Mouse (Mus musculus) layer of hippocampus, postnatal 36 days (tissue): ENCODE data around the gene Qk. TPM values are rescaled to one million over a fixed set of nuclear protein-coding genes. Genes with fewer than 3 reads are reported as not detected.

Experiments used
- DNase-seq, 2 experiments: peaks; one replicate each; pipeline ENCODE4 v3.0.0; 2022
- total RNA-seq, 2 experiments: library from RNA; stranded (reverse); gene quantifications; 2 replicates each; pipeline ENCODE4 v1.2.3; 2021

Gene Qk
- total RNA-seq, 2 experiments from 2014 or later: 367 to 426 TPM

DNA sequence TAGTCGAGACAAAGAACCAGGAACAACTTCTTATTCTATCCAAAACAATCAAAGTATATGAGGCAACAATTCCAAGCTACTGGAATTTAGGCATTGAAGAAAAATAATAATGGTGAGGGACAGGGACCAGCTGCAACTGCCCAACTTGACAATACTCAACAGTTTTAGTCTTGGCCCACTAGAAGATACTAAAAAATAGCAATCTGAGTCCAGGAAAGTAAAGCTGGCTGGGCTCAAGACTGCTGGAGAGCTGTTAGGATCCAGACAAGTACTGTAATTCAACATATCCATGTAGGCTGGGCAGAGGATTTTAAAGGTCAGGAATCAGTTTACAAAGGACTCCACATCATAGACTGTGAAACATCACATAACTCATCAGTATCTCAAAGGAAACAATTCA lies 79.6 kb downstream of the Qk start:
- DNase-seq: no peak

DNA sequence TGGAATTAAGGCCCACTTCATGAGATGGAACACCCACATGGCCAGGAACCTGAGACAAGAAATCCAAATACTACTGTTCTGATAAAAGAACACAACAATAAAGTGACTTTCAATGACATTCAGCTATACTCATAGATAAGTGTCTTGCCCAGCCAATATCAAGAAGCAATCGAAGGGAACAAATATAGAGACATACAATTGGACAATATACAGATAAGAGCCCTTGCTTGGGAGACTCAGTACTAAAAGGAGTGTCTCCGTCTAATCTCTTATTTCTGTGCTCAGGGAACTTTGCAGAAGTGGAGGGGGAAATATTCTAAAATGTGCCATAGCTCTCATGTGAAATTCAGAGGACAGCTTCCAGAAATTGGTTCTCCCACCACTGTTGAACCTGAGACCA lies 83.1 kb downstream of the Qk start:
- no peak for DNase-seq

DNA sequence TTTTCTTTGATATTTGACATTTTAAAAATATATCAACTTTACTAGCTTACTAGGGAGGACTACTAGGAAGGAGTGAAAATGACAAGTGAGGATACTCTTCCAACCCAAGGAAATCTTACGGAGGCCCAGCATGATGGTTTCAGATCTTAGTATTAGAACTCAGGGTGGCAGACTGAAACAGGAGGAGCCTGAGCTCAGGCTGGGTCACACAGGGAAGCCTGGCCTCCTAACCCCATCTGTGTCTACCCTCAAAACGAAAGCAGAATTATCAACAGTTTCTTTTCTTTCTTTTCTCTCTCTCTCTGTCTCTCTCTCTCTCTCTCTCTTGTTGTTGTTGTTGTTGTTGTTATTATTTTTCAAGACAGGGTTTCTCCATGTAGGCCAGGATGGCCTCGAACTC lies 87.2 kb downstream of the Qk start:
- DNase-seq: no peak

DNA sequence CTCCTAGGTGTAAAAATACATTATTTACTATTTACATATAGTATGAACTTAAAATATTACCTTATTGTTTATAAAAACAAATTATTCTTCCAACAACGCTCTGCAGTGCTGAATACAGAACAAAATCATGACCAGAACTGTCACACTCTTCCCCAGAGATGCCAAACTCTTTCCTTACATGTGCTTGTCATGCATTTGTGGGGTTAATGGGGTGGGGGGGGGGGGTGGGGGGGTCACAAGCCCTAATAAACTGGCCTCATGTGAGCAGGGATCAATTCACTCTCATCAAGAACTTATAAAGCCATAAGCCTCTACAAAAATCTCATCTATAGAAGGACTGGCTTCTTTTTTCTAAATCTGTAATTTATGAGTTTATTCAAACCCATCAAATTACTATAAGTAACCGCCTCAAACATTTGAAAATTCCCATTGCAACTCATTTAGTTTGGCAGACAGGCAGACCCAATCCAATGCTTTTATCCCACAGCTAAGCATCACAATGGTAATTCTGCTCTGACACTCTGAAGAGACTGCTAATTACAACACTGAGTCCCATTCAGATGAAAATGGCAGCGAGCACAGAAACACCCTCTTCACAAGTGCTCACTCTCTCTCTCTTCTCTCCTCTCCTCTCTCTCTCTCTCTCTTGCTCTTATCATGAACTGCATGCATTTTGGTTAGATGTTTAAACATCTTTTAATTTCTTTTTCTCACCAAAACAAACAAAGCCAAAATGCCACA lies 91.7 kb downstream of the Qk start:
- no peak for DNase-seq

DNA sequence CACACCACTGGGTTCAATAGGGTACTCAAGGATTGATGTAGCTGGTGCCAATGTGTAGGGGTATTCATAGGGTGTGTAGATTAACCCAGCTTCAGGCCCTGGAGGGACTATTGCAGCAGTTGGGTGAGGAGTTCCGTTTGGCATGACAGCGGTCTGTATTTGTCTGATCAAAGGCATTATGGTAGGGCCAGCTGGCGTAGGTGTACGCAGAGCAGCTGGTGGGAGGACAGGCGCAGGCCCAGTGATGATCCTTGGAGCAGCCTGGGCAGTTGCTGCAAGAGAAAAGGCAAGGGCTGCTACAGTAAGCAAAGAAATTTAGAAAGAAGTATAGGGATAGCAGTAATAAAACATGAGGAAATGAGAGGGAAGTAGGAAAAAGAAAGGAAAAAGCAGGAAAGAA lies 103.5 kb downstream of the Qk start:
- no peak for DNase-seq

DNA sequence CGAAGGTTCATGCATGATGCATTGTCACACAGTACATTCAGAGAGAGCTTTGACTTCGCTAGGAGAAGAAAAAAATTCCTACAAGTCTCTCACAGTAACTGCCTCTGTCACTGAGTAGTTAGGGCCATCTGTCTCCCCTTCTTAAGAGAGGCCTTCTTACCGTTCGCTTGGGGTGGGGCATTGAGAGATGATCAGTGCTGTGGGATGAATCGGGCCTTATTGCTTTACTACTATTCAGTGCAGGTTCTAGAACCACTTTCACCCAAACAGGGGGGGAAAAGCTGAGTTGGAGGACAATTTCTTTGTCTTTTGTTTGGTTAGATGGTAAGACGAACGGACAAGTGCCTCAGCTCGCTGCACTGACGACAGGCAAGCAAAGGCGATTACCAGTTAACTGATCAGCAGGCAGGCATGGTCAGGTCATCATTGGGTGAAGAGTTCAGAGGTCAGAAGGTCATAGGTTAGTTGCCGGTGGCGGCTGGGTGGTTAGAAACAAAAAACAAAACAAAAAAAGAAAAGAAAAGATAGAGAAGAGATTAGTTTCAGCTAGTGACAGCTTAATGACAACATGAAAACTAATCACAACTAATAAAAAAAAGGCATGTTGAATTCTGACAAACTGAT lies 110.4 kb downstream of the Qk start:
- DNase-seq: no peak

DNA sequence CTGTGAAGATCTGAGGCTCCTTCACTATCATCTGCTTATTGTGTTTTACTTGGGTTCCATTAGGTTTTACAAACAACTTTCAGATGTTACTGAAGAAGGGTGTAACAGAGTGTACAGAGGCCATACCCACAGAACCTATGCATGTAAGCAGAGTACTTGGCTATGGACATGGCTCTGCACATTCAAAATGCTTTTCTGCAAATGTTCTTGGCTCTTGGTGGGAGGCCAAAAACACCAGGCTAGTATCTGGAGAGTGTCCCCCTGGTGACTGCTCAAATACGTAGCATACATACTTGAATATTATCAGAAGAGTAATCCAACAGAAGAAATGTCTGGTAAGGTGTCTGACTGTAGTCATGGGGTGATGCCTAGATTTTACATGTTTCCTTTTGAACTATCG lies 121.0 kb downstream of the Qk start:
- no peak for DNase-seq

DNA sequence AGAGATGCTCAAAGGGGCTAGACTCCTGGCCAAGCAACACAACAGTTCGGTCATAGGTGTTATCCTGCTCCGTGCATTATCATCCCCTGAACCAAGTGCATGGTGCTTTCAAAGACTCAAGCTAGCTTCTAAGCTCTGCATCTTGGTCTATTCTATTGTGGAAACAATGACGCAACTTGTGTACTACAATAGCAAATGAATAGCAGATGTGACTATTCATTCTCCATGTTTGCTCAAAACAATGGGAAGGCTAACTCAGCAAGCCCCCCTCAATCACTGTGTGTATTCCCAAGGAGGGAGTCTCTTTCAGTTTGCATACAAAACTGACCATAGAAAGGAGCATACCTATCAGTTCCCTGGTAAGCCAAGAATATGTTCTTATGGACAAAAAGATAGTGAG lies 121.4 kb downstream of the Qk start:
- no peak for DNase-seq

DNA sequence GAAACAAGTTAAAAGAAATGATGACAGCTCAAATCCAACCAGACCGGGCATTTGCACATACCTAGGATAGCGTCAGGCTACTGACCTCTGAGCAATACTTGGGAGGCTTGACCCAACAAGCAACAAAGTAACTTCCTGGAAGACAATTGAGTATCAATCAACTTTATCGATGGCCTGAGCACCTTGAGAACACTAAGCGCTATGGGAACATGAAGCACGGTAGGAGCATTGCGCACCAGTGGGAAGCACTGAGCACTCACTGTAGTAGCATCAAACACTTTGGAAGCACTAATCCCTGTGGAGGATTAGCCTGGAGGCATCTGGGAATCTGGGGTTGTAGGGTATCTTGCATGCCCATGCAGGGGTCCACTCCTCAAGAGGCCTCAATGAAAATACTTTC lies 124.0 kb downstream of the Qk start:
- no peak for DNase-seq

DNA sequence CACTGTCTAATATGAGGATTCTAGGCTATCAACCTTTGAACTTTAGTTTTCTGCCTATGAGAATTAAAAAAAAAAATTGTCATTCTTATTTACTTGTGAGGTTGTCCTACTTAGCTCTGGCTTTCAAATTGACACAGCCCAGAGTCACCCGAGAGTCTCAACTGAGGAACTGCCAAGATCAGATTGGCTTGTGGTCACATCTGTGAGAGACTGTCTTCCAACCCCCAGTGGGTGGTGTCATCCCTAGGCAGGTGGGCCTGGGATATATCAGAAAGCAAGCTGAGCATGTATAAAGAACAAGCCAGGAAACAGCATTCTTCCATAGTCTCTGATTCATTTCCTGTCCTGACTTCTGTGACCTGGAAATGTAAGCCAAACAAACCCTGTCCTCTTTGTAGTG lies 128.8 kb downstream of the Qk start:
- DNase-seq: no peak

DNA sequence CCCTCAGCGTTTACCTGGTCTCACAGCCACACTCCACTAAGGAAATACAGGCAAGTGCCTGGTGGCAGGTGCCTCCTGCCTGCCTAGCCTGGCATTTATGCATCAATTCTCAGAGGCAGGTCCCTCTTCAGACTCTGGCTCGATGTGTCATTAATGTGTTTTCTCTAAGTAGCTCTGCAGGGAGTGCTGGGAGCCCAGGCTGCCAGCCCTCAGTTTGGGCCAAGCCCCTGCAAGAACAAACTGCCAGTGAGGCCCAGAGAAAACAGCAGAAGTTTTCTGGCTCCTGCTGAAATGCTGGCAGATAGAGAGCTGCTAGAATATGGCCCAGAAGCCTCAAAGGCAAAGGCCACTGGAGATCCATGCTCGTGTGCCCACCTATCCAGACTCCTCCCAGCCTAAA lies 131.2 kb downstream of the Qk start:
- no peak for DNase-seq

DNA sequence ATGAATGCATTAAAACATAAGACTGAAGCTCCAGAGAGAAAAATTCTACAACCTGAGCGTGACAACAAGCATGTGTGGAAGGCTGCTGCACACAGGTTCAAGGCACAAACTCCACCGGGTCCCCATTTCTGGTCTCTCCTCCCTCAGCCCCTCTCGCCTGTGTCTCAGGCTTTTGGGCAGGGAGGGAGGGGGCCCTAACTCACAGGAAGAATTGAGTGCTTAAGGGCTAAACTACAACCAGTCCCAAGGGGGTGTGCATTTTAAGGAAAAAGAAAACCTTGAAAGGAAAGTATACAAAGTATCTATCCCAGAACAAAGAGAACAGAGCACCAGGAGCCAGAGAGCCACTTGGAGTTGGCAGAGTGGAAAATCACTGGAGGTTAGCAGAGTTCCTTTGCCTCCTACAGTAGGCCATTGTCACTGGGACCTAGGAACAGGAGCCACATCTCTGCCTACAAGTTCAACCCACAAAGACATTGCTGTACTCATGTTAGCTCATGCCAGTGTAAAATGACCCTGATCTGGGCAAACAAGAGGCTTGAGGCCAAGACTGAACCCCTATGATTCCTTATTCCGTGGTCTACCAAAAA lies 132.1 kb downstream of the Qk start:
- no peak for DNase-seq

DNA sequence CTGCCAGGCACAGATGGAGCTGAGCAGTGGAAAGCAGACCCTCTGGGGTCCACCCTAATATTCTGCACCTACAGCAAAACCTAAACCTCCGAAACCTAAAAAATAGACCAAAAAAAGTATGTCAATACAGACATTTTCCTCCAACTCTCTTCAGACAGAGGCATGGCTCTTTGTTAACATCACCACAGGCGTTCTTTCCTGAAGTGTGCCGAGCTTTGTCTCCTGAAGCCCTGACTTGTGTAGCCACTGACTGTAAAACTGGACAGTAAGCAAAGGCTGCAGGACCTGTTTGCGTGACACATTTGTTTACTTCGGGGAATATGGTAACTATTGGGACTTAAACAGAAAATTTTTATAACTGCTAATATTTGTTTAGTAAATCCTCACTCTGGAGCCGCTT lies 137.9 kb downstream of the Qk start:
- no peak for DNase-seq

DNA sequence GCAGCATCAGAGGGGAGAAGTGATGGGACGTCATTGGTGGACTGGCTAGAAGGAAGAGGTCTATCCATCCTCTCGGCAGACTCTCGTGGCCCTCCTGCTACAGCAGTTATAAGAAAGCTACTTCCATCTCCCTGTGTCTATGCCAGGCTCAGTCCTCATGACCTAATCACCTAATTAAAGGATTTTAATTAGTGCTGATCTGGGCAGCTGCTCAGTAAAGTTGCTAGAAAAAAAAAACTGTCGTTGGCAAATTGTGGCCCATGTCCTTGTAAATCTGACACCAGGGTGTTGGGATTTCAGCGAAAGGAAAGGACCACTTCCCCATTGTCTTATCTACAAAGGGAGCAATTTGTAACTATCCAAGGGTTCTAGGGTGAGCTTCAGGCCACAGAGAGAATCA lies 142.6 kb downstream of the Qk start:
- DNase-seq: no peak

DNA sequence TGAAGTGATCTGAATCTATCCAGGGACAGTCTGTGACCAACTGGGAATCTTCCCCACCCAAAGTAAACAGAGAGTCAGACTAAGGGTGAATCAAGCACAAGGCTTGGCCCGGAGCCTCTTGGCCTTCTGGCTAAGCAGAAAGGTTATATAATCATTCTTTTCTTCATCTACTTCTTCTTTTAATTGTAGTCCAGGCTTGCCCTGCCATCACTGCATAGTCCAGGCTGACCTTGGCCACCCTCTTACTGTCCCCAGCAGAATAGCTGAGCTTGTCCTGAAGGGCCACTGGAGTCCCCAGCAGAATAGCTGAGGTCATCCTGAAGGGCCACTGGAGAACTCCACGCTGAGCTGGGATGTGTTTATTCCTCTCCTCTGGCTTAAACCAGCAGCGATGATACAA lies 158.4 kb downstream of the Qk start:
- no peak for DNase-seq

DNA sequence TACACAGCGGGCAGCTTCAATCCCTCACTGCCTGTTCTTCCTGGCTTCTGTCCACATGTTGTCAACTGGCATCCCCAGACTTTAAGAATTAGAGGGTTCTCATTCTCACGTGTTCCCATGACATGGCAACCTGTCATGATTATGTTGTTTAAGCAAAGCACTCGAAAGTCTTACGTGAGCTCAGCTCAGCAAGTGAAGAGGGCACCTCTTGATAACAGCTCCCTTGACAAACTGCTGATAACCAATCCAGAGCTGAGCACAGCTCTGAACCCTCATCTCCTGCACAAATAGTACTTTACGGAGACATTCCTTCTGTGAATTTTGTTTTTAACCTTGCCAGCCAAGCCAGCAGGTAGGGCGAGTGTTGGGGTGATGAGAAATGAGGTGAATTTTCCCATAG lies 159.2 kb downstream of the Qk start:
- no peak for DNase-seq

DNA sequence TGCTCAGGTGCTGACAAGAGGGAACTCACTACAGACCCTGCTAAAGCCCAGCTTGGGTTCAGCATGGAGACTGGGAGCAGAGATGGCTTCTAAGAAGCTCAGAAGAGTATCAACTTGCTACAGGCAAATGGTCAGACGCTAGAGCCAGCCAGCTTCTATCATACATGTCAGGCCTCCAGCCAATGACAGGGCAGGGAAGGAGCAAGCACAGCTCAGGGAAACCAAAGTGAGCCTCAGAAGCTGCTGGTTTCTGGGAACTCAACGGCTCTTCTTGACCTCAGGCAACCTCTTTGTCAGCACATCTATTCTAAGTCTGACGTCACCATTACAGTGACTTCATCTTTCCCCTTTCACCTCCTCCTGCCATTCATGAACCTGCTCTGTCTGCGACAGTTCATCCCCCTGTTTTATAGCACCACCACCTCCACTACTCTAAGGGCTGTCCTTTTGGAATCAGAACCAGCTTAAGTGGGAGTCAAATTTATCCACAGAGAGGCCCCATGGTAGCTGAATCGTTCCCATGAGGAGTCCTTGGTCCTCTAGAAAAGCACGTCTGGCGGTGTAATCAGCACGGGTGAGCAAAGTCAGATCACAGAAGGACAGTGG lies 166.7 kb downstream of the Qk start:
- no peak for DNase-seq
